Mouse (Mus musculus) stomach, embryonic 15.5 days (tissue): ENCODE measurements at regions not wholly inside any gene's neighbourhood (a gene's known extent, or its start where the extent isn't known, plus 50 kb on each side); places are given as distances from the start of the nearest gene placed in this dataset.
A peak's percentile ranks its signal among the peaks of the same experiment; 100 is the strongest.

Experiments used
- ATAC-seq: fragments of 200-750 bp; cut with Nextera tagmentation; 2 replicates; pipeline ENCODE4 v1.8.0; 2017; ENCODE audit warnings: low read depth, moderate number of reproducible peaks, moderate TSS enrichment; ENCODE audit not compliant: insufficient read depth, low FRiP score
- H3K27ac ChIP-seq: fragments of 300-500 bp; sonication (generic); 2 replicates; pipeline ENCODE4 v1.5.1; 2015; ENCODE audit warnings: mild to moderate bottlenecking, inconsistent platforms
- H3K27me3 ChIP-seq: fragments of 300-500 bp; sonication (generic); replicated peaks from 2 replicates; pipeline ENCODE4 v1.6.1; 2015; ENCODE audit warnings: inconsistent platforms
- H3K36me3 ChIP-seq: fragments of 300-500 bp; sonication (generic); 2 replicates; pipeline ENCODE4 v1.6.1; 2015; ENCODE audit warnings: inconsistent platforms
- H3K4me1 ChIP-seq: fragments of 300-500 bp; sonication (generic); 2 replicates; pipeline ENCODE4 v1.6.1; 2015; ENCODE audit warnings: inconsistent platforms
- H3K4me2 ChIP-seq: fragments of 300-500 bp; sonication (generic); 2 replicates; pipeline ENCODE4 v1.6.1; 2015; ENCODE audit warnings: mild to moderate bottlenecking, inconsistent platforms
- H3K4me3 ChIP-seq: fragments of 300-500 bp; sonication (generic); replicated peaks from 2 replicates; pipeline ENCODE4 v1.5.1; 2015; ENCODE audit warnings: inconsistent platforms
- H3K9ac ChIP-seq: fragments of 300-500 bp; sonication (generic); 2 replicates; pipeline ENCODE4 v1.6.1; 2015; ENCODE audit warnings: inconsistent platforms
- H3K9me3 ChIP-seq: fragments of 300-500 bp; sonication (generic); 2 replicates; pipeline ENCODE4 v1.6.1; 2016; ENCODE audit warnings: inconsistent platforms
- WGBS: fragments of 180-500 bp; shearing (Covaris S2); methylation state at CpG from one replicate; pipeline ENCODE4 v1.1.7; 2015; 5-methylcytosine and 5-hydroxymethylcytosine counted together

DNA sequence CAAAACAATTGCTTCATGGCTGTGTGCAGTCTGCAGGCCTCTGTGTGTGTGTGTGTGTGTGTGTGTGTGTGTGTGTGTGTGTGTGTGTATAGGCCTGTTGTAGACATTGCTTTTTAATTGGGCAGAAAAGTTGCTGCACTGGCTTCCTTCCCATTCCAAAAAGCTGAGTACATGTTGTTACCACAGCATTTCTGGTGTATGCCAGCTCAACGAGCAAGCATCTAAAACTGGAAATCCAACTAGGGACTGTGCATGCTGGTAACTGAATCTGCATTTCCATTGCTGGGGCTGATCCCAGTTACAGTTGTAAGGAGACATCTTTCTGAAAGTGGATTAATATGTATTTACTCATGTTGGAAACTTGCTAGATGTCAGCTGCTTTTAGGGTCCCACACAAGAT, 123.6 kb upstream of the Nr2f1 start:
- H3K4me3 ChIP-seq = no peak overlapping the region
- 66% methylated on average over 1 of the region's 1 CpGs for WGBS

DNA sequence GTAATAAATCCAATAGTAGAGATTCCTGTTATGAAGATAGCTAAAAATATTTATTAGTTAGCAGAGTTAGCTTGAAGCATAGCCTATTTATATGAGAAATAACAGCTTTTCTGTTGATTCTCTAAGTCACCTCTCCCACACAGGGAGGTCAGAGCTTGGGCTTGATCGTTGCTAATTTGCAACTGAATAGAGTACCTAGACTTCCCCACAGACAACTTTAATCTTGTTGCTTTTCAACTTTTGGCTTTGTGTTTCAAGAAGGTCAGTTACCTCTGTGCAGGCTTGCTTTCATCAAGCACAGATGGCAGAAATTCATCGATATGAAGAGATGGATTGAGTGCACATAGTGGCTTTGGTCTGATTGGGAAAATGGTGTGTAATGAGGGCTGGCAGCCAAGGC, 118.9 kb upstream of the Nr2f1 start:
- 93% methylated on average over 2 of the region's 2 CpGs for WGBS
- Histone ChIP-seq H3K27me3 (no peaks in the 10 kb centered on the region), H3K4me1 (no peaks in the 10 kb centered on the region), H3K4me2 (no peak overlapping the region), H3K36me3 (no peaks in the 10 kb centered on the region), H3K9me3 (no peaks in the 10 kb centered on the region), H3K27ac (no peak overlapping the region), H3K4me3 (no peak overlapping the region), H3K9ac (no peak overlapping the region)
- ATAC-seq = no peak

More for the DNA sequence above, 123.6 kb upstream of the Nr2f1 start:
- Histone ChIP-seq H3K9me3 (no peaks in the 10 kb centered on the region), H3K27ac (no peak overlapping the region), H3K4me1 (no peaks in the 10 kb centered on the region), H3K4me2 (no peak overlapping the region), H3K27me3 (no peaks in the 10 kb centered on the region), H3K9ac (no peak overlapping the region), H3K36me3 (no peaks in the 10 kb centered on the region)
- no peak for ATAC-seq

DNA sequence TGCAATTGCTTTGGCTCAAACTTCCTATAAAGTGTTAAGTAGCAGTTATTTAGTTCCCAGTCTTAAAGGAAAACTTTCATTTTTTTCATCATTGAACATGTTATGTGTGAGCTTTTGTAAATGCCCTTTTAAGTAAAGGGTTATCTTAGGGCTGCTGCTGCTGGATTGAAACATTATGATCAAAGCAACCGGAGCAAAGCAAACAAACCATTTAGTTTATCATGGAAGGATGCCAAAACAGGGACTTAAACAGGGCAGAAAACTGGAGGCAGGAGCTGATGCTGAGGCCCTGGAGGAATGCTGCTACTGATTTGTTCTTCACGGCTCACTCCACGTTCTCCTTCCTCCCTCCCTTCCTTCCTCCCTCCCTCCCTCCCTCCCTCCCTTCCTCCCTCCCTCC, 111.3 kb upstream of the Nr2f1 start:
- H3K9ac ChIP-seq = no peak overlapping the region
- H3K27me3 ChIP-seq = no peaks in the 10 kb centered on the region
- WGBS = 25% methylated on average over 3 of the region's 3 CpGs
- H3K4me3 ChIP-seq = no peak overlapping the region
- no peak overlapping the region for H3K4me2 ChIP-seq
- H3K36me3 ChIP-seq = no peaks in the 10 kb centered on the region
- no peaks in the 10 kb centered on the region for H3K4me1 ChIP-seq
- 0 out of 2 replicates have a peak, but pooled peaks have one; percentile 39 for ATAC-seq
- H3K9me3 ChIP-seq = no peaks in the 10 kb centered on the region
- no peak overlapping the region for H3K27ac ChIP-seq
